Mouse (Mus musculus): ENCODE results near the gene Rabif. TPM values are rescaled to one million over a fixed set of nuclear protein-coding genes. Genes with fewer than 3 reads are reported as not detected.
A peak's percentile ranks its signal among the peaks of the same experiment; 100 is the strongest.

Rabif gene
- polyA plus RNA-seq, 1 experiment = 25.0 TPM

DNA sequence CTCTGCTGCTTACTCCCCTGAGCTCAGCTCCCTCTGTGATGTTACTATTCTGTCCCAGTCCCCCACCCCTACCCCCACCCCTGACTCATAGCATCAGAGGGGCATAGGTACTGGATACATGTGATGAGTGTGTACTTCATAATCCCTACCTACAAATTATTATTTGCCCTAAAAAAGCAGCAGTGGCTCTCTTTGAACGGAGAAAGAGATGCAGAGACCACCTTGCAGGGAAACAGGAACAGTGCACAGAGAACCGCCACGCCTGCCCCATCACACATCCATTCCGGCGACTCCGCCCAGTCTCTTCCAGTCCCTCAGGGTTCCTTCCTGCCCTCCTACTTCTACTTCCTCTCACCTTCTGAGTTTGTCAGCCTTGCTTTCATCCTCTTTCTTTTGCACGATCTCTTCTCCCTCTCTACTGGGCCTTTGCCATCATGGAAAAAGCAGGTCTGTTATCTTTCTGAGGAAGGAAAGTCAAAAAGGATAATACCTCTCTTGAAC is 55.2 kb downstream of the Rabif start, which contains the start of gene Mgat4e:
Gene Mgat4e, minus strand, starts transcription at position 51 of the 501 bp plus-strand sequence.
- no peaks in the 10 kb centered on the region for H3K36me3 ChIP-seq (ENCODE audit: control insufficient read depth, insufficient read depth, low read length)
- WGBS = 32% methylated on average over 7 of the region's 7 CpGs
- no peak for TF ChIP-seq CTCF (IDR thresholded peaks at IDR 0.05; ENCODE audit: borderline replicate concordance, control insufficient read depth, extremely low read depth, insufficient read depth, low read length, poor library complexity)
- TF ChIP-seq POLR2A (IDR thresholded peaks at IDR 0.05; ENCODE audit: control insufficient read depth, extremely low read depth, insufficient read depth, low read length, poor library complexity) = no peak
- H3K27ac ChIP-seq (ENCODE audit: control insufficient read depth, insufficient read depth, low read length) = no peak within 1 kb of the TSS
- no peak within 1 kb of the TSS for H3K4me3 ChIP-seq (ENCODE audit: control insufficient read depth, insufficient read depth, low read length)
- H3K27me3 ChIP-seq (ENCODE audit: control insufficient read depth, insufficient read depth, low read length) = no peaks in the 10 kb centered on the region
- no peak for DNase-seq
- H3K4me1 ChIP-seq (replicated peaks; ENCODE audit: control insufficient read depth, insufficient read depth, low read length) = no peaks in the 10 kb centered on the region

DNA sequence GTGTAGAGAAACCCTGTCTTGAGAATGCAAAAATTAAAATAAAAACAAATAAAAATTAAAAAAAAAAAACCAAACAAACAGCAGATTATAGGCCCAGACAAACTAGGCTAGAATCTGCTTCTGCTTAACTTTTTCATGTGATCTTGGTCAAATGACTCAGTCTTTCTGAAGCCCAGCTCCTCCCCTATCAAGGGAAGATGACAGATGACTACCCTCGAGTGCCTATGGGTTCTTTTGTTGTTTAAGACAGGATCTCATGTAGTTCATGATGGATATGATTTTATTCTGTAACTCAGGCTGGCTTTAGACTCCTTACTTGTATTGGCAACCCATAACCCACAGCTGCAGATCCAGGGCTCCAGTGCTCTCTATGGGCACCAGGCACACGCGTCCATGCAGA is 57.4 kb downstream of the Rabif start:
- Histone ChIP-seq H3K27ac (ENCODE audit: control insufficient read depth, insufficient read depth, low read length) (no peak overlapping the region), H3K4me1 (replicated peaks; ENCODE audit: control insufficient read depth, insufficient read depth, low read length) (peaks cover 5% of the 10 kb centered on the region), H3K27me3 (ENCODE audit: control insufficient read depth, insufficient read depth, low read length) (no peaks in the 10 kb centered on the region), H3K36me3 (ENCODE audit: control insufficient read depth, insufficient read depth, low read length) (no peaks in the 10 kb centered on the region), H3K4me3 (ENCODE audit: control insufficient read depth, insufficient read depth, low read length) (no peak overlapping the region)
- WGBS = 77% methylated on average over 3 of the region's 3 CpGs
- no peak for DNase-seq
- TF ChIP-seq CTCF (IDR thresholded peaks at IDR 0.05; ENCODE audit: borderline replicate concordance, control insufficient read depth, extremely low read depth, insufficient read depth, low read length, poor library complexity) = no peak
- no peak for TF ChIP-seq POLR2A (IDR thresholded peaks at IDR 0.05; ENCODE audit: control insufficient read depth, extremely low read depth, insufficient read depth, low read length, poor library complexity)

DNA sequence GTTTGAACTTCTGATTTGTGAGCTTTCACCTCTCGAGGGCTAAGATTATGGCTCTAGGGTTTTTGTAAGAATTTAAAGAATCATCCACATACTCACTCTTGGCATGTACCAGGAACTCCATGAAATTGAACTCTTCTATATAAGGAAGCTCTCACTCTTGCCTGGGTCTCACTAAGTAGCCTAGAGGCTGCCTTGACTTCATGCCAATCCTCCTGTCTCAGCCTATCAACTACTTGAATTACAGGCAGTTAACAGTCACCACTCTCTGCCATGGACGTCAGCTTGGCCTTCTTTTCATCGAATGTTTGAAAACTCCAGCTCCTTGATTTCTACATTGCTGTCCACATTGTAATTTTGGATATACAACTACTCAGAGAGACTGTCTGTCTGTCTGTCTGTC is 57.9 kb downstream of the Rabif start:
- WGBS = 86% methylated on average over 3 of the region's 3 CpGs
- peaks cover 7% of the 10 kb centered on the region for H3K4me1 ChIP-seq (replicated peaks; ENCODE audit: control insufficient read depth, insufficient read depth, low read length)
- no peak overlapping the region for H3K27ac ChIP-seq (ENCODE audit: control insufficient read depth, insufficient read depth, low read length)
- H3K36me3 ChIP-seq (ENCODE audit: control insufficient read depth, insufficient read depth, low read length) = no peaks in the 10 kb centered on the region
- no peak for TF ChIP-seq CTCF (IDR thresholded peaks at IDR 0.05; ENCODE audit: borderline replicate concordance, control insufficient read depth, extremely low read depth, insufficient read depth, low read length, poor library complexity)
- no peak for TF ChIP-seq POLR2A (IDR thresholded peaks at IDR 0.05; ENCODE audit: control insufficient read depth, extremely low read depth, insufficient read depth, low read length, poor library complexity)
- DNase-seq = no peak
- H3K4me3 ChIP-seq (ENCODE audit: control insufficient read depth, insufficient read depth, low read length) = no peak overlapping the region
- no peaks in the 10 kb centered on the region for H3K27me3 ChIP-seq (ENCODE audit: control insufficient read depth, insufficient read depth, low read length)

DNA sequence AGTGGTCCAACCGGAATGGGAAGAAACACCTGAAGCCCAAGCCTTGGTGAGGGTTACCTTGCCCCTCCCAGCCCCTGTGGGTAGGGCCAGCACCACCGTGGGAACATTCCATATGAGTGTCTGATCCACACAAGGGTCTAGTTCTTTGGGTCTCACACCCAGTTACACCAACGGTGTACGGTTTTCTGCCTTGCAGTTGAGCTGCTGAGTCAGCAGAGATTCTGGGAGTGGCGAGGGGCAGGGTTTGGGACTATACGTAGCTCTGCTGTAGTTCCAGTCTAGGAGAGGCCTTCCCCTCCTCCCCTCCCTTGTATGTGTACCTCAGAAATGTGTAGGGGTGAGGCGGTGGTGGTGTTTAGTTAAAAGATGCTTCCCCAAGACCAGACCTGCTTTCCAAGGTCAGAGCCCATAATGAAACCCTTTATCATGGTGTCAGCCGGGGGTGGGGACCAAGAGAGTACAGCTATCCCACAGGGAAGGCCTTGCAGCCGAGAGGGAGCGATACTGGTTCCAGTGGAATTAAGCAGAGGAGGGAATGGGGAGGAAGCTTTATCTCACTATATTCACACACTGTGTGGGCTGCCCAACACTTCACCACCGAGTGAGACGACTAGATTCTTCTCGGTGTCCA is 60.9 kb downstream of the Rabif start:
- no peak for DNase-seq
- TF ChIP-seq CTCF (IDR thresholded peaks at IDR 0.05; ENCODE audit: borderline replicate concordance, control insufficient read depth, extremely low read depth, insufficient read depth, low read length, poor library complexity) (no peak), POLR2A (IDR thresholded peaks at IDR 0.05; ENCODE audit: control insufficient read depth, extremely low read depth, insufficient read depth, low read length, poor library complexity) (no peak)
- H3K27me3 ChIP-seq (ENCODE audit: control insufficient read depth, insufficient read depth, low read length) = no peaks in the 10 kb centered on the region
- no peak overlapping the region for H3K4me3 ChIP-seq (ENCODE audit: control insufficient read depth, insufficient read depth, low read length)
- H3K4me1 ChIP-seq (replicated peaks; ENCODE audit: control insufficient read depth, insufficient read depth, low read length) = peaks cover 7% of the 10 kb centered on the region
- no peaks in the 10 kb centered on the region for H3K36me3 ChIP-seq (ENCODE audit: control insufficient read depth, insufficient read depth, low read length)
- WGBS = 84% methylated on average over 13 of the region's 13 CpGs
- H3K27ac ChIP-seq (ENCODE audit: control insufficient read depth, insufficient read depth, low read length) = no peak overlapping the region

DNA sequence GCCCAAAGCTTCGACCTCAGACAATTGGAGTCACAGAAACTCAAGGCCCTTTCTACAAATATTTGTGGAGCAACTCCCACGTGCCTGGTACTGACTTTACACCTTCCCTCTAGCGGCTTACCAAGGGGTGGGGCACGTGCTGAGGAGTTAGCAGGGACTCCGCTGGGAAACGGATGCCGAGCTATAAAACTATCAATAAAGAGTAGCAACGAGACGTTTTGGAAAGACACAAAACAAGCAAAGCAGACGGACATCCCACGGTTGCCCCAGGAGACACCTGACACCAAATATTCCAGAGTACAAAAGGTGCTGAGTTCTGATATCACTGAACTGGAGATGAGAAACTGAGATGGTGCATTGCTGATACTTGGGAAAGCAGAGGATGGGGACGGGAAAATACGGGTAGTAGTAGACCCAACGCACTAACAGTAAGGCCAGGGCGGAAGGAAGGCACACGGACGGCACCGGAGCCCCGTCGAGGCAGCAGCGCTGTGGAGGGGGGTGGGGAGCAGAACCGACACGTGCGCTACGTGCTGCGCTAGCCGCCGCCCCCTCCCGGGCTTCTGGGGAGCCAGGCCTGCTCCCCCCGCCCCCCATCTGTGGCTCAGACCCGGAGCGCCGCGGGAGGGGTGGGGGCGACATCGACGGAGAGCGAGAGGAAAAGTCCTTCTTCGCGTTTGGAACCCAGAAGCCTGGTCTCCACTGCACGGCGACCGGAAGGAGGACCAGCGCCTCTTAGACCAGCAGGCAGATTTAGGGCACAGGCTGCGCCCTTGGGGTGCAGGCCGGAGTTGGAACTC is 61.6 kb downstream of the Rabif start:
- H3K27ac ChIP-seq (ENCODE audit: control insufficient read depth, insufficient read depth, low read length) = peak overlapping the region; percentile 30
- H3K4me1 ChIP-seq (replicated peaks; ENCODE audit: control insufficient read depth, insufficient read depth, low read length) = peaks cover 7% of the 10 kb centered on the region
- DNase-seq = peak; percentile 78
- H3K4me3 ChIP-seq (ENCODE audit: control insufficient read depth, insufficient read depth, low read length) = peak overlapping the region; percentile 88
- TF ChIP-seq POLR2A (IDR thresholded peaks at IDR 0.05; ENCODE audit: control insufficient read depth, extremely low read depth, insufficient read depth, low read length, poor library complexity) (no peak), CTCF (IDR thresholded peaks at IDR 0.05; ENCODE audit: borderline replicate concordance, control insufficient read depth, extremely low read depth, insufficient read depth, low read length, poor library complexity) (peak; percentile 36; the same call in 1 of the 2 replicates)
- 4% methylated on average over 46 of the region's 46 CpGs for WGBS
- no peaks in the 10 kb centered on the region for H3K36me3 ChIP-seq (ENCODE audit: control insufficient read depth, insufficient read depth, low read length)
- no peaks in the 10 kb centered on the region for H3K27me3 ChIP-seq (ENCODE audit: control insufficient read depth, insufficient read depth, low read length)

DNA sequence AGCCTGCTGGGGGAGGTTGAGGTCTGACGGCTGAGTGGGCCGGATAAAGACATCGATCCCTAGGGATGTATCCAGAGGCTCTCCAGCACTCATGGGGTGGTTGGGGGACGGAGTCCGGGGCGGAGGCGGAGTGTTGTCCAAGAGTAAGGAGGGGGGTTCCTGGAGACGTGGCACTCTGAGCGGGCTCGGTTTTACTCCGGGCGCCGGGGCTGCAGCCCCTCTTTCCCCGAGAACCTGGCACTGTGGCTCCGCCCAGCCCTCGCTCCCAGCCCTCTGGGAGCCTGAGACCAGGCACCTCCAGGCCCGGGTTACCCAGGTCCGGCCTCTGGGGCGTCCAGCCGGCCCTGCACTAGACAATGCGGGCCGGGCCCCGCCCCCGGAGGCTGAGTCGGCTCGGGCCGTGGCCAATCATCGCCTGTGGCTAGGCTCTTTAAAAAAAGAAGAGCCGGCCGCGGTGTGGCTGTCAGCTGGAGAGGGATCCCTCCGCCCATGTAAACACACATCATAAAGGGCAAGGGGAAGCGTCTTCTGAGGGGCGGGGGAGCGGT is 62.3 kb downstream of the Rabif start:
- peak; percentile 80 for TF ChIP-seq POLR2A (IDR thresholded peaks at IDR 0.05; ENCODE audit: control insufficient read depth, extremely low read depth, insufficient read depth, low read length, poor library complexity)
- peak; percentile 41; the same call in 1 of the 2 replicates for TF ChIP-seq CTCF (IDR thresholded peaks at IDR 0.05; ENCODE audit: borderline replicate concordance, control insufficient read depth, extremely low read depth, insufficient read depth, low read length, poor library complexity)
- peaks cover 9% of the 10 kb centered on the region for H3K4me1 ChIP-seq (replicated peaks; ENCODE audit: control insufficient read depth, insufficient read depth, low read length)
- peak overlapping the region; percentile 88 for H3K4me3 ChIP-seq (ENCODE audit: control insufficient read depth, insufficient read depth, low read length)
- H3K27ac ChIP-seq (ENCODE audit: control insufficient read depth, insufficient read depth, low read length) = peak overlapping the region; percentile 48
- H3K27me3 ChIP-seq (ENCODE audit: control insufficient read depth, insufficient read depth, low read length) = no peaks in the 10 kb centered on the region
- DNase-seq = peak; percentile 91
- WGBS = 1% methylated on average over 35 of the region's 35 CpGs
- H3K36me3 ChIP-seq (ENCODE audit: control insufficient read depth, insufficient read depth, low read length) = no peaks in the 10 kb centered on the region

Other genes with a start within 250 kb of the Rabif start
- 0.34 and 0.43 TPM in 2 replicates for gene Myog, start 204.7 kb upstream of the Rabif start, polyA plus RNA-seq (2012; rRNA removed)
- gene Ppfia4, start 161.7 kb upstream of the Rabif start, polyA plus RNA-seq (2012; rRNA removed) = 13.6 and 17.2 TPM in 2 replicates
- gene Tmem183a, start 132.7 kb upstream of the Rabif start, polyA plus RNA-seq (2012; rRNA removed) = 85.4 and 98.5 TPM in 2 replicates
- gene 4933406M09Rik, start 108.7 kb upstream of the Rabif start, polyA plus RNA-seq (2012; rRNA removed) = not detected in 2 replicates
- gene Cyb5r1, start 89.1 kb upstream of the Rabif start, polyA plus RNA-seq (2012; rRNA removed) = 44.9 and 47.2 TPM in 2 replicates
- gene Adipor1, start 79.3 kb upstream of the Rabif start, polyA plus RNA-seq (2012; rRNA removed) = 92.2 and 94.0 TPM in 2 replicates
- gene Klhl12, start 39.1 kb upstream of the Rabif start, polyA plus RNA-seq (2012; rRNA removed) = 7.7 and 7.9 TPM in 2 replicates
- gene Mgat4e, start 55.0 kb downstream of the Rabif start, polyA plus RNA-seq (2012; rRNA removed) = not detected in 2 replicates
- 26.7 and 36.4 TPM in 2 replicates for gene Kdm5b, start 65.5 kb downstream of the Rabif start, polyA plus RNA-seq (2012; rRNA removed)
- gene Syt2, start 152.0 kb downstream of the Rabif start, polyA plus RNA-seq (2012; rRNA removed) = 0.05 and 0.70 TPM in 2 replicates